Mouse (Mus musculus): Measurements from ENCODE around the gene Rbak. TPM values are rescaled to one million over a fixed set of nuclear protein-coding genes. Genes with fewer than 3 reads are reported as not detected.
"Not testable (repeated sequence)": the region's sequence is repeated elsewhere in the genome, so short reads cannot be mapped to it uniquely, and the experiment has no call there.

The Rbak gene
- total RNA-seq (2021): 10 to 100 TPM; 13.3 to 13.8 TPM

GRCm38 (mm10) chr5:143180255-143181076 is at the start of gene Rbak, which contains the start of gene Spdye4b:
Rbak (minus strand) TSS chr5:143180775.
Spdye4b (plus strand) TSS chr5:143181017.
- intact Hi-C loops (cut with DNase I): loop anchor here (1.0 to 2.0 kb wide), 2 partner anchors 55 to 68 kb away; partner anchors contain the start of genes Rnf216 and Zfp12
- peak; percentile 95 to 97 for DNase-seq (ENCODE audit: low spot score in 2 of 2)

GRCm38 (mm10) chr5:143226790-143227189 is 46.2 kb upstream of the Rbak start, which contains the start of gene Spdye4a:
Spdye4a (minus strand) TSS chr5:143226890.
- intact Hi-C loops (cut with DNase I): no loop called here
- no peak for DNase-seq (ENCODE audit: low spot score in 2 of 2)

DNA sequence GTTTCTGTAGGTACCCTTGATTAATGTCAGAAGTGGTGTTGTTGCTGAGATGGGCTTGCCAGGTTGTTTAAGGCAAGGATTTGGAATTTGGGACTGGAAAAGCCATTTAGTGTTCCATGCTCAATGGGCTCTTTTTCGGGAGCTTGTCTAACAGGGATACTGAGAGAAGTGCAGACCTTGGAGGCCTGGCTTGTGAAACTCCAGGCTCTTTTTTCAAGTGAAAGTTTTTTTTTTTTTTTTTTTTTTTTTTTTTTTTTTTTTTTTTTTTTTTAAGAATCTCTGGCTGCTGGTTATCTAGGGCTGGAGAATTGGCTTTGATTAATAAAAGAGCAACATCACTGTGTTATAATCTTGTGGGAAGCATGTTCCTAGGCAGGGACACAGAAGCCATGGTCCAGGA is 41.7 kb upstream of the Rbak start:
- intact Hi-C loops (cut with DNase I): no loop called here
- no peak for DNase-seq (ENCODE audit: low spot score in 2 of 2)

GRCm38 (mm10) chr5:143220996-143221395 is 40.4 kb upstream of the Rbak start:
- intact Hi-C loops (cut with DNase I): no loop called here
- no peak for DNase-seq (ENCODE audit: low spot score in 2 of 2)

GRCm38 (mm10) chr5:143213832-143214231 is 33.3 kb upstream of the Rbak start:
- no peak for DNase-seq (ENCODE audit: low spot score in 2 of 2)
- intact Hi-C loops (cut with DNase I): no loop called here

DNA sequence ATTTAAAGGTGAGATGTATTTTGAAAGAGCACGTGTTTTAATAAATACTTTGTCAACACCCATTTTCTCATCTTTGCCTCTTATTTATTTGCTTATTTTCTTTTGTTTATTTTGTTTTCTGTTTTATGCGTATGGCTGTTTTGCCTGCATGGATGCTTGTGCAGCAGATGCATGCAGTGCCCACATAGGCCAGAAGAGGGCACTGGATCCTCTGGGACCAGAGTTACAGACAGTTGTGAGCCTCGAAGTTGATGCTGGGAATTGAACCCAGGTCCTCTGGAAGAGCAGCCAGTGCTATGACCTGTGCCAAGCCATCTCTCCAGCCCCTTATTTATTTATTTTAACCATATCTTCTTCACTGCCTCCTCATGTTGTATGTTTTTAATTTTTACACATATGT is 24.4 kb upstream of the Rbak start:
- intact Hi-C loops (cut with DNase I): no loop called here

GRCm38 (mm10) chr5:143196506-143196905 is 15.9 kb upstream of the Rbak start:
- no peak for DNase-seq (ENCODE audit: low spot score in 2 of 2)
- intact Hi-C loops (cut with DNase I): no loop called here

More for the DNA sequence above, 24.4 kb upstream of the Rbak start:
- no peak for DNase-seq (ENCODE audit: low spot score in 2 of 2)

GRCm38 (mm10) chr5:143195166-143195565 is 14.6 kb upstream of the Rbak start:
- no peak for DNase-seq (ENCODE audit: low spot score in 2 of 2)
- intact Hi-C loops (cut with DNase I): no loop called here

DNA sequence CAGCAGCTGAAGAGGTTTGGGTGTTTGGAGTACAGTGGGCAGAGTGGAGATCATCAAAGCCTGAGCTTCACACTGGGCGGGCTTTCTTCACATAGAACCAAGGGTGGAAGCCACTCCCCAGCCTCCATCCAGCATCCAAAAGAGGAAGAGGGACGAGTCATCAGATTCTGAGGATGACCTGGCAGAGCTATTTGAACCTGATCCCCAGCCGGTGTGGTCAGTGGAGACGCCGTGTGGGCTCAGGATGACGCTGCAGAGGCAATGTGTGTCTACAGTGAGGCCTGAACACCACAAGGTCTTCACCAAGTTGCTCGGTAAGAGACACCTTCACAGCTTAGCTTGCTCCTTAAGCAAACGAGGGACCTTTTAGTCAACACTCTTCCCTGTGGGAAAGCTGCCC is 14.2 kb upstream of the Rbak start:
- DNase-seq (ENCODE audit: low spot score in 2 of 2); intact Hi-C loops (cut with DNase I): not testable (repeated sequence)

DNA sequence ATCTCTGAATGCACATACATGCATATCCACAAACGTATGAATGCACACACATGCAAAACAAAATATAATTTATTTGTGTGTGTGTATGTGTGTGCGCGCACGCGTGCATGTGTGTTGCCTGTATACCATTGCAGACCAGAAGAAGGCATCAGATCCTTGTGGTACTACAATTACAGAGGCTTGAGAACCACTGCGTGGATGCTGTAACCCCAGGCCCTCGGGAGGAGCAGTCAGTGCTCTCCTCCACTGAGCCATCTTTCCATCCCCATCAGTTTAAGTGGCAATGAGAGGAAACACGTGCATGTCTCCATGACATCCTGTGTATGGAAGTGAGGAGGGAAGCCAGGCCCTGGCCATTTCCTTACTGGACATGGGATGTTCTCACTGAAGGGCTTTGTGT is 12.2 kb upstream of the Rbak start:
- DNase-seq (ENCODE audit: low spot score in 2 of 2): no peak
- intact Hi-C loops (cut with DNase I): no loop called here

DNA sequence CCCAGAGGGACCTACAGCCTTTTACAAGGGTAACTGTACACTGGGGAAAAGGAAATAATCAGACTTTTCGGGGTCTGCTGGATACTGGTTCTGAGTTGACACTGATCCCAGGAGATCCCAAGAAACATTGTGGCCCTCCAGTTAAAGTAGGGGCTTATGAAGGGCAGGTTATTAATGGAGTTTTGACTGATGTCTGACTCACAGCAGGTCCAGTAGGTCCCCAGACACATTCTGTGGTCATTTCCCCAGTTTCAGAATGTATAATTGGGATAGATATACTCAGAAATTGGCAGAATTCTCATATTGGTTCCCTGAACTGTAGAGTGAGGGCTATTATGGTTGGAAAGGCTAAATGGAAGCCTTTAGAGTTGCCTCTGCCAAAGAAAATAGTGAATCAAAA is 7.4 kb upstream of the Rbak start:
- DNase-seq (ENCODE audit: low spot score in 2 of 2); intact Hi-C loops (cut with DNase I): not testable (repeated sequence)

DNA sequence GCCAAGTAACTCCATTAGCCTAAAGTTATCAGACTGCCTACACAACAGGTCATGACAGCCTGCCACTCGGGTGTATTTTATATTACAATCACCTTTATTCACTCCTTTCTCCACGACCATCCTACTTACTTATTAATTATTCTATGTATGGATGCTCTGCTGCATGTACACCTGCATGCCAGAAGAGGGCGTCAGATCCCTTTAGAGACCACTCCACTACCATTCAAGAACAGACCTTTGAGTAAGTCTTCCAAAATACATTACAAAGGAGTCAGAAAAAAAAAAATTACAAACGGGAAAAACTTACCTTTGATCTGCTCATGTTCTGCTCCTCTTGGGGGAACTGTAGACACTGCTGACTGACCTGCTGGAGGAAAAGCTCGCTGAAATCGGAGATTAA is 1.4 kb downstream of the Rbak start:
- intact Hi-C loops (cut with DNase I): no loop called here
- DNase-seq (ENCODE audit: low spot score in 2 of 2): no peak

DNA sequence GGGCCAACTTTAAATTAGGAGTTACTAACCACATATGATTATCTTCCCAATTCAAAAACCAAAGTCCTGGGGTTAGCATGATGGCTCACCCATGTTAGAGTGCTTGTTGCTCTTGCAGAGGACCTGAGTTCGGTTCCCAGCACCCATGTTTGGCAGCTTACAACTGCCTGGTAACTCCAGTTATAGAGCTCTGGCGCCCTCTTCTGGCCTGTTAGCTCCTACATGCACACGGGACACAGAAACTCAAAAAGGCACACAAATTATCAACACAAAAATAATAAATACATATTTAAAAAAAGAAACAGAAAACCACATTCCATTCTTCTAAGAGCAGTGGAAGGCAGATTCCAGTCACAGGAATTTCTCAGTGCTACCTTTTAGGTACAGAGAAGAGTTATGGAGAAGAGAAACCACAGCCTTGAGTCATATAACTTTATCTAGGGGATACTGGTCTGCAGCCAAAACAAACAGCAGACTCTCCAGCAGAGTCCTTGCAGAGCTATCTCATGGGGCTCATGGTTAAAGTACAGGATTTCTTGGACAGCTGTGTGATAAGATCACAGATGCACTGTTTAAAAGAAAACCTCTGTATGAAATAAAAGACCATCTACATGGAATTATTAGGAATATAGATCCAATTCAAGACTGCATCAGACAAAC is 2.9 kb downstream of the Rbak start:
- intact Hi-C loops (cut with DNase I): no loop called here
- DNase-seq (ENCODE audit: low spot score in 2 of 2): no peak

GRCm38 (mm10) chr5:143175970-143176369 is 4.6 kb downstream of the Rbak start:
- intact Hi-C loops (cut with DNase I): no loop called here
- DNase-seq (ENCODE audit: low spot score in 2 of 2): no peak

DNA sequence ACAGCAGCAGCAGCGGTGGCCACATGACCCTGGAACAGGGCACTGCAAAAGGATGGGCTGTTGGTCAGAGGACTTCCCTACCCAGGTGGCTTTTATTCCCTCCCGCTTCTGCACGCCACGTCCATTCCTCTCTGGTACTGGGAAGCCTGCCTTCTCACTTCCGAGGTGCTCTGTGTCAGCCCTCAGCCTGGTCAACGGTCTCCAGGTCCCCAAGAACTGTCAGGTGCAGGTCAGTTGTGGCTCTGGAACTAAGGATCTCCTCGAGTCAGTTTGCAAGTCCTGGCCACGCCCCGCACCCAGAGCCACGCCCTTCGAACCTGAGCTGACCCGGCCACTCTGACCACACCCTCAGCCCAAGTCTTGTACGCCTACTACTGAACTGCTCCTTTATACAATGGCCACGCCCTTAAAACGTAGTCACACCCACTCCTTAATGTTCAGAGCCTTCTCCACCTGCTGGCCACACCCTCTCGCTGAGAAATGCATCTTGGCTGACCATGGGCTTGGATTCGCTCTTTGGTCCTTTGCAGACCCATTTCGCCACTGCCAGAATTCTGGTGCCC is 15.0 kb downstream of the Rbak start:
- intact Hi-C loops (cut with DNase I): no loop called here
- DNase-seq (ENCODE audit: low spot score in 2 of 2): no peak

GRCm38 (mm10) chr5:143155534-143155933 is 25.0 kb downstream of the Rbak start:
- DNase-seq (ENCODE audit: low spot score in 2 of 2): no peak
- intact Hi-C loops (cut with DNase I): no loop called here

- no peak for DNase-seq (ENCODE audit: low spot score in 2 of 2)
- intact Hi-C loops (cut with DNase I): no loop called here
Measured at GRCm38 (mm10) chr5:143153756-143154155, 26.8 kb downstream of the Rbak start.

GRCm38 (mm10) chr5:143150044-143150443 is 30.5 kb downstream of the Rbak start:
- DNase-seq (ENCODE audit: low spot score in 2 of 2): no peak

DNA sequence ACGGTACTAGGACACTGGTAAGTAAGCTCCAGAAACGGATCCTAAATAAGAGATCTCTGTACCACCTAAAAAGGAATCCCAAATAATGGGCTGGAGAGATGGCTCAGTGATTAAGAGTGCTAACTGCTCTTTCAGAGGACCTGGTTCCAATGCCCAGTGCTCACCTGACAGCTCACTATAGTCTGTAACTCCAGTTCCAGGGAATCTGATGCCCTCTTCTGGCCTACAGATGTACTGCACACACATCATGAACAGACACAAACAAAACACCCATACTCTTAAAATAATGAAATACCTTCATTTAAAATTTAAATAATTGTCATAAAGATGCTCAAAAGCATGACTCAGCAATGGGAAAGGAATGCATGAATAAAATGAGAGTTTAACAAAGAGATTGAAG is 31.0 kb downstream of the Rbak start:
- no peak for DNase-seq (ENCODE audit: low spot score in 2 of 2)
- intact Hi-C loops (cut with DNase I): no loop called here

More at GRCm38 (mm10) chr5:143150044-143150443, 30.5 kb downstream of the Rbak start:
- intact Hi-C loops (cut with DNase I): no loop called here

GRCm38 (mm10) chr5:143148661-143149060 is 31.9 kb downstream of the Rbak start:
- intact Hi-C loops (cut with DNase I): no loop called here
- DNase-seq (ENCODE audit: low spot score in 2 of 2): no peak

DNA sequence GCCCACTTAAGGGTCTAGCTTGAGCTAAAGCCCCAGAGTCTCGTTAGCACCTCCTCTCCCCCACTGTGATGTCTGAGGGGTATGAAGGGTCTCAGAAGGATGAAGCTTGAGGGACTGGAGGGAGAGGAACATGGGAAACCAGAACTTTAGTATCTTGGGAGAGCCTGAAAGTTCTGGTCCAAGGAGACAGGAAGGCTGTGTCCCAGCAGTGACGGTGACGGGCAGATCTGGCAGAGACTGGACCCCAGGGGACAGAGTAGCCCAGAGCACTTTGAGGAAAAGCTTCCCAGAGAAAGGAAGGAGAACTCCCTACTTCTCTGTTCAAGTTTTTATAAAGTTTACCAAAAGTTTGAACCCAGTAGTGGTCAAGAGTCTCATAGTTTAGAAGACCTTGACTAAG is 33.1 kb downstream of the Rbak start, which contains the start of gene Olfr718-ps1:
Gene Olfr718-ps1 (minus strand): TSS at position 101 of the 400 bp plus-strand sequence.
- no peak for DNase-seq (ENCODE audit: low spot score in 2 of 2)
- intact Hi-C loops (cut with DNase I): no loop called here
